Mouse (Mus musculus) brain, embryonic 14.5 days (tissue): Measurements from ENCODE around the gene Aagab.

Experiments used
- CTCF ChIP-seq: fragments of 200-500 bp; IDR thresholded peaks from 2 replicates; pipeline ENCODE4 v1.5.1; 2012; ENCODE audit warnings: inconsistent platforms, mild to moderate bottlenecking, moderate library complexity, borderline replicate concordance; ENCODE audit not compliant: insufficient read depth, insufficient read length; ENCODE audit errors: extremely low read depth
- POLR2A ChIP-seq: fragments of 200-500 bp; IDR thresholded peaks from 2 replicates; pipeline ENCODE4 v1.6.1; 2012; ENCODE audit warnings: mild to moderate bottlenecking, inconsistent platforms, borderline replicate concordance; ENCODE audit not compliant: poor library complexity, insufficient read depth, insufficient read length, severe bottlenecking; ENCODE audit errors: extremely low read depth

GRCm38 (mm10) chr9:63632924-63633323, 30.5 kb downstream of the Aagab start:
- no peak for TF ChIP-seq CTCF
- no peak for TF ChIP-seq POLR2A
